Mouse (Mus musculus) midbrain, embryonic 16.5 days (tissue): ENCODE data around the gene Oas1a. TPM values are rescaled to one million over a fixed set of nuclear protein-coding genes. Genes with fewer than 3 reads are reported as not detected.
"Not testable (repeated sequence)": the region's sequence is repeated elsewhere in the genome, so short reads cannot be mapped to it uniquely, and the experiment has no call there.

Experiments
- ATAC-seq: fragments of 200-750 bp; cut with Nextera tagmentation; 2 replicates; pipeline ENCODE4 v1.8.0; 2017; ENCODE audit warnings: moderate TSS enrichment
- H3K27ac ChIP-seq: fragments of 300-500 bp; sonication (generic); 2 replicates; pipeline ENCODE4 v1.5.1; 2014; ENCODE audit warnings: mild to moderate bottlenecking, low read length, mixed read lengths
- H3K27me3 ChIP-seq: fragments of 300-500 bp; sonication (generic); 2 replicates; pipeline ENCODE4 v1.6.1; 2014; ENCODE audit warnings: low read depth, low read length, mixed read lengths; ENCODE audit not compliant: control insufficient read depth, insufficient read depth
- H3K36me3 ChIP-seq: fragments of 300-500 bp; sonication (generic); 2 replicates; pipeline ENCODE4 v1.6.1; 2014; ENCODE audit warnings: mild to moderate bottlenecking, low read length, moderate library complexity, mixed read lengths; ENCODE audit not compliant: control insufficient read depth, insufficient read depth
- H3K4me1 ChIP-seq: fragments of 300-500 bp; sonication (generic); 2 replicates; pipeline ENCODE4 v1.6.1; 2014; ENCODE audit warnings: mild to moderate bottlenecking, low read length, mixed read lengths; ENCODE audit not compliant: control insufficient read depth, insufficient read depth
- H3K4me2 ChIP-seq: fragments of 300-500 bp; sonication (generic); 2 replicates; pipeline ENCODE4 v1.6.1; 2014; ENCODE audit warnings: mild to moderate bottlenecking, low read length, mixed read lengths
- H3K4me3 ChIP-seq: fragments of 300-500 bp; sonication (generic); 2 replicates; pipeline ENCODE4 v1.5.1; 2014; ENCODE audit warnings: low read depth, mild to moderate bottlenecking, low read length, moderate library complexity, mixed read lengths
- H3K9ac ChIP-seq: fragments of 300-500 bp; sonication (generic); 2 replicates; pipeline ENCODE4 v1.6.1; 2014; ENCODE audit warnings: low read depth, low read length, mixed read lengths
- H3K9me3 ChIP-seq: fragments of 300-500 bp; sonication (generic); replicated peaks from 2 replicates; pipeline ENCODE4 v1.6.1; 2014; ENCODE audit warnings: mild to moderate bottlenecking, low read length, mixed read lengths; ENCODE audit not compliant: control insufficient read depth, poor library complexity, severe bottlenecking
- WGBS: fragments of 180-500 bp; shearing (Covaris S2); extraction: QIAGEN DNeasy Blood & Tissue Kit; methylation state at CpG from one replicate; pipeline ENCODE4 v1.1.7; 2014; 5-methylcytosine and 5-hydroxymethylcytosine counted together
- polyA plus RNA-seq: library from polyadenylated mRNA; unstranded; fragments of >200 nt; fragmentation: Nextera tagmentation; extraction: Ambion mirVana; gene quantifications from 2 replicates; pipeline ENCODE4 v1.2.1, GENCODE M21; 2015

Oas1a gene
- polyA plus RNA-seq, 1 experiment from 2014 or later = 0.84 TPM

DNA sequence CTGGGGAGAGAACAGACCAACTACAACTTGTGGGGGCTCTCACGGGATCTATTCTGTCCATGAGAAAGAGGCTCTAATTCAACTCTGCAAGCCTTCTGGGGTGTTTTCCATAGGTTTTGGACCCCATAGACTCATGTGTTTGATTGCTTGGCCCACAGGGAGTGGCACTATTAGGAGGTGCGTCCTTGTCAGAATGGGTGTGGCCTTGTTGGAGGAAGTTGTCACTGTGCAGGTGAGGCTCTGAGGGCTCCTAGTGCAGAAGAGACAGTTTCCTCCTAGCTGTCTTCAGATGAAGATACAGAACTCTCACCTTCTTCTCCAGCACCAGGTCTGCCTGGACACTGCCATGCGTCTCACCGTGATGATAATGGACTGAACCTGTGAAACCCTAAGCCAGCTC, 17.2 kb upstream of the Oas1a start:
- not testable (repeated sequence) for H3K27me3 ChIP-seq, ATAC-seq, H3K9ac ChIP-seq, H3K9me3 ChIP-seq, H3K27ac ChIP-seq, H3K4me2 ChIP-seq, H3K4me1 ChIP-seq, H3K36me3 ChIP-seq, H3K4me3 ChIP-seq
- 91% methylated on average over 4 of the region's 4 CpGs for WGBS

DNA sequence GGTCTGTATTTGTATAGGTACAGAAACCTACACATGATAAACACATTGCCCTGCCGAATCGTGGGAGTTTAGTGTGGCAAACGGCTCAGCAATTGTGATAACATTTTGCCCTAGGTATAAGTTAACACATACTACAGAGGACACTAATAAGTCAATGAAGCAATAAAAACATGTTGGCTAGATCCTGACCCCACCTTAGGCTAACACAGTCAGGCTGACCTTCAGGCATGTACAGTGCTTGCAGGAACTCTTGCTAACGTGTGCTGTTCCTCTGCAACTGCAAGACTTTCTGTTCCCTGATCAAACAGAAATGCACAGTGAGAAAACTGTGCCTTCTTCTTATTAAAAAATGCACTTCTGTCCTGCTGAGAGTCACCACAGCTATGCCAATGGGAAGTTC, 16.6 kb upstream of the Oas1a start:
- WGBS = 86% methylated on average over 4 of the region's 4 CpGs
- H3K36me3 ChIP-seq = no peaks in the 10 kb centered on the region
- no peaks in the 10 kb centered on the region for H3K27me3 ChIP-seq
- no peaks in the 10 kb centered on the region for H3K4me1 ChIP-seq
- no peak overlapping the region for H3K9ac ChIP-seq
- no peaks in the 10 kb centered on the region for H3K9me3 ChIP-seq
- ATAC-seq = no peak
- no peak overlapping the region for H3K4me2 ChIP-seq
- no peak overlapping the region for H3K27ac ChIP-seq
- H3K4me3 ChIP-seq = no peak overlapping the region

DNA sequence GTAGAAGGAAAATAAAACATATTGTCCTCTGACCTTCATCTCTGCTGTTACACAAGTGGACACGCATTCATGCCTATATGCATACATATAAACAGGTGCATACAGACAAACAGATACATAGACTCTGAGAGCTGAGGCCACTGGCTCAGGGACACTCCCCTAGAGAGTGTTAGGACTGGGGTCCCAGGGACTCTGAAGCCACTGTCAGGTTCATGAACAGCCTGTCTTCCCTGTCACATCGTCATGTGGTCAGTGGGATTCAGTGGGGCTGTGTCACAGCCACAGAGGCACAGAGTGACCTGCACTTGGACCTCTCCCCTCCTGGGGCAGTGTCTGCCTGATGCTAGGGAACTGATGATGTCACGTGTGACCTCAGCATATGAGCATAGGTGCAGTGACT, 13.0 kb upstream of the Oas1a start:
- WGBS = 83% methylated on average over 3 of the region's 3 CpGs
- no peak overlapping the region for H3K9ac ChIP-seq
- no peak overlapping the region for H3K27ac ChIP-seq
- H3K4me3 ChIP-seq = no peak overlapping the region
- no peaks in the 10 kb centered on the region for H3K27me3 ChIP-seq
- H3K4me1 ChIP-seq = no peaks in the 10 kb centered on the region
- H3K9me3 ChIP-seq = 0 out of 2 replicates have a peak, but pooled peaks cover 3% of the 10 kb centered on the region
- ATAC-seq = no peak
- no peak overlapping the region for H3K4me2 ChIP-seq
- H3K36me3 ChIP-seq = no peaks in the 10 kb centered on the region

DNA sequence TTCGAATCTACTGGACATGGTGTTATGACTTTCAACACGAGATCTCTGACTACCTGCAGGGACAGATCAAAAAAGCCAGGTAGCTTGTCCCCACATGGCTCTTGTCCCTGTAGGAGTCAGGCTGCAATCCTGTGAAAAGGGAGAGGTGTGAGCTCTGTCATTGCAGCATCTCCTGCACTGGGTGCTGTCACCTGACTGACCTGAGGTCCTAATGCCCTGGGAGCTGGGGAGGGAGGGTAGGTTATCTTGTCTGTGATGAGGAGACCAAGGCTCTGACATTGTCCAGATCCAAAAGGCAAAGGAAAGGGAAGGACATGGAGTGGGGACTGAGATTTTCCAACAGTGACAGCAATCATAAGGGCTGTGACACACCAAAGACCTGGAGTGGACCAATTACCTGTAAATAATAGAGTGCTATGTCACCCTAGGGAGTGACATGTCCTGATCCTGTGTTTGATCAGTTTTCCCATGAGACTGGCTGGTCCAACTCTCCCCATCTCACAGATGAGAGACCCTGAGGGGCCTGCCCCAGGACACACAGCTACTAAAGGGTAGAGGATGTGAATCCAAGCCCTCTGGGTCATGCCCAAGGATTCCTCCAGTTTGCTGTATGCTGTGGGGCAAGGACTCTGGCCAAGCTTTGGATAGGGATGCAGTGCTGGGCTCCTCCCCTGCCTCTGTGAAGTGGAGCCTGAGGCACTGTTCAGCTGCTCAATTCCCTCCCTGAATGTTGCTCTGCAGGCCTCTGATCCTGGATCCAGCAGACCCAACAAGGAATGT, 12.0 kb upstream of the Oas1a start:
- 70% methylated on average over 2 of the region's 2 CpGs for WGBS
- H3K27me3 ChIP-seq, ATAC-seq, H3K4me2 ChIP-seq, H3K36me3 ChIP-seq, H3K9me3 ChIP-seq, H3K27ac ChIP-seq, H3K4me3 ChIP-seq, H3K9ac ChIP-seq, H3K4me1 ChIP-seq: not testable (repeated sequence)

DNA sequence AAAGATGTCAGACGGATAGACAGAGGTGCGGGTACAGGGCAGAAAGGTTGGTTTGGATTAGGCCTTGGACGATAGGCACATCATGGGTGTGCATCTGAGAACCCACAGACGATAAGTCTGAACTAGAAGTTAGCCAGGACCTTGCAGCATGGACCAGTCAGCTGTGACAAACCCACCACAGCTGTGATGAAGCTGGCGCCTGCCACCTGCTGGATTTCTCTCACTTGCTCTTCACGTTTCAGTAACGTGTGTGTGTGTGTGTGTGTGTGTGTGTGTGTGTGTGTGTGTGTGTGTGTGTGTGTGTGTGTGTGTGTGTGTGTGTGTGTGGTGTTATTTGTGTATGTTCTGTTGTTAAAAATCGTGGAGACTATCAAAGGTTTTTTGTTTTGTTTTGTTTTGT, 6.9 kb upstream of the Oas1a start, which contains the start of gene Oas1d:
Gene Oas1d, plus strand, starts transcription at position 333 of the 400 bp plus-strand sequence.
- H3K9ac ChIP-seq, H3K4me1 ChIP-seq, H3K36me3 ChIP-seq, H3K4me3 ChIP-seq, H3K9me3 ChIP-seq, H3K4me2 ChIP-seq, ATAC-seq, H3K27ac ChIP-seq, H3K27me3 ChIP-seq: not testable (repeated sequence)
- 44% methylated on average over 8 of the region's 8 CpGs for WGBS

DNA sequence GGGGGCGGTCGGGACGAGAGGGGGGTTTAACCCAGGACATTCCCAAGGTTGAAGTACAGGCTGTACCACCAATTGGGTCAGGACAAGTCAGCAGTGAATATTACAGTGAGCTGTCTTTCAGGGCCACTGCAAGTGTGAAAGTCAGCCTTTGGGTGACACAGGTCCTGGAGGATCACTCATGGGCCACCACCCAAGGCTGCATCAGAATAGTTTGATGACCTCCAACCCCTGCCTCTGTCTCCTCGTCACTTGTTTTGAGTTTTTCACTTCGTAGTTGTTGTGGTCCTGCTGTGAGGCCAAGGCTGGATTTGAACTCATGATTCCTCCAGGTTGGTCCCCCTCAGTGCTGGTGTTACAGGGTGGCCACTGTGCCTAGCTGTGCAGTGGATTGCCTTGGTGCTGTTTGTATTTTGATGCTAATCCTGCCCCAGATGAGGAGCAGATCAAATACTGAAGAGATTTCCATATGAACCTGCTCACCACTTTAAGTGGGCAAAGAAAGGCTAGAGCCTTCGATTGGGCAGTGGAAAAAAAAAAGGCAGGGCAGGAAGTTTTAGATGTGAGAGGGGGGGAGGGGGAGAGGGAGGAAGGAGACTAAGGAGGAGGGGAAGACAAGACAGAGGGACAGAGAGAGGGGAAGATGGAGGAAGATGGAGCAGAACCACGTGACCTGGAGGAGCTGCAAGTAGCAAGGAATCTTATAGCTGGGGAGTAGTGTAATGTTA, 1.0 kb upstream of the Oas1a start:
- Histone ChIP-seq H3K27ac (no peak overlapping the region), H3K27me3 (no peaks in the 10 kb centered on the region), H3K4me1 (no peaks in the 10 kb centered on the region), H3K36me3 (no peaks in the 10 kb centered on the region), H3K4me2 (no peak overlapping the region), H3K4me3 (no peak overlapping the region), H3K9ac (no peak overlapping the region), H3K9me3 (no peaks in the 10 kb centered on the region)
- ATAC-seq = no peak
- 54% methylated on average over 7 of the region's 7 CpGs for WGBS

DNA sequence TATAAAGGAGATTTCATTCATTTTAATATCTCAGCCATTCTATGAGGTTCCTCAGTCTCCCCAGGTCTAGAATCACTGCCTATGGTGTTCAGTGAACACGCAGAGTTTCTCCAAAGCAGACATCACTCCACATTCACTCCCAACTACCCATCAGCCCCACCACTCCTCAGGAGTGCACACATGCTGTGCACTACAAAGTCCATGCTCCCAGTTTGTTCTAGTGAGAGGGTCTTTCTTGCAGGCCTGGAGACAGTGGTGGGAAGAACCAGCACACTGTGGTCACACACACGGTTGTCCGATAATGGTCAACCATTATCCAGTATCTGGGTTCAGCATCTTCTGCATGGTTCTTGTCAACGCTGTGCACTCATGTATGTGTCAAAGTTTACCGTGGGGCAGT, 5.3 kb downstream of the Oas1a start:
- ATAC-seq = no peak
- 95% methylated on average over 5 of the region's 5 CpGs for WGBS
- H3K9ac ChIP-seq = no peak overlapping the region
- no peaks in the 10 kb centered on the region for H3K36me3 ChIP-seq
- peaks cover 3% of the 10 kb centered on the region; the same call in 1 of the 2 replicates for H3K9me3 ChIP-seq
- no peak overlapping the region for H3K4me2 ChIP-seq
- no peaks in the 10 kb centered on the region for H3K4me1 ChIP-seq
- no peak overlapping the region for H3K4me3 ChIP-seq
- no peak overlapping the region for H3K27ac ChIP-seq
- no peaks in the 10 kb centered on the region for H3K27me3 ChIP-seq

DNA sequence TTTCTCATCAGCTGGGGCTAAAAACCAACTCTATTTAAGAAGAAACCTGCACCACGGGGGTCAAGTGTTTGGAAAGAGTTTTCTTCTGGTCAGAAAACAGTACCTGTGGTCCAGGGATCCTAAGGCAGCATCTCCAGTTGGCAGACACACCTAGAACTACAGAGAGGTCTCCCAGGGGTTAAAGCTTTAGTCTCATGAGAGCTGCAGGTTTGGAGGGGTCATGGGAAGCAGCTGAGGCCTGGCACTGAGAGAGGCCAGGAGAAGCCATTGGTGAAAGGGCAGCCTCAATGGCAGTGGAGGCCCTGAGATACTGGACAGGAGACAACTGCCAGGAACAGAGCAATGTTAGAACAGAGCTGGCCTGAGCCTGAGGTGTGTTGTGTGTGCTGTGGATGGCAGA, 6.7 kb downstream of the Oas1a start:
- WGBS = 37% methylated on average over 1 of the region's 1 CpGs
- H3K27ac ChIP-seq = no peak overlapping the region
- H3K36me3 ChIP-seq = no peaks in the 10 kb centered on the region
- H3K9me3 ChIP-seq = peaks cover 3% of the 10 kb centered on the region; the same call in 1 of the 2 replicates
- H3K4me2 ChIP-seq = no peak overlapping the region
- H3K4me3 ChIP-seq = no peak overlapping the region
- no peak for ATAC-seq
- no peak overlapping the region for H3K9ac ChIP-seq
- H3K27me3 ChIP-seq = no peaks in the 10 kb centered on the region
- no peaks in the 10 kb centered on the region for H3K4me1 ChIP-seq

DNA sequence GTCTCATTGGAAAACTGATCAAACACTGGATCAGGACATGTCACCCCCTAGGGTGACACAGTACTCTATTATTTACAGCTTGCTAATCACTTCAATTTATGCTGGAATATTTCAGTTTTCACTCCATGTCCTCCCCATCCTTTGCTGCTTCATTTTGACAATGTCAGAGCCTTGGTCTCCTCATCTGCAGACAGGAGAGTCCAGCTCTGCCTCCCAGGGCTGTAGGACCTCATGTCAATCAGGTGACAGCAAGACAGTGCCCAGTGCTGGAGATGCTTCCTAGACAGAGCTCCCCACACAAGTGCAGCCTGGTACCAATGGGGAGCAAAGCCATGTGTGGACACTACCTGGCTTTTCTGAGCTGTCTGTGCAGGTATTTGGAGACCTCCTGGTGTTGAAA, 8.6 kb downstream of the Oas1a start:
- no peak overlapping the region for H3K4me2 ChIP-seq
- H3K4me1 ChIP-seq = no peaks in the 10 kb centered on the region
- peaks cover 3% of the 10 kb centered on the region; the same call in 1 of the 2 replicates for H3K9me3 ChIP-seq
- H3K4me3 ChIP-seq = no peak overlapping the region
- no peaks in the 10 kb centered on the region for H3K27me3 ChIP-seq
- H3K27ac ChIP-seq = no peak overlapping the region
- no peak for ATAC-seq
- H3K9ac ChIP-seq = no peak overlapping the region
- H3K36me3 ChIP-seq = no peaks in the 10 kb centered on the region
